Mouse (Mus musculus) lung, embryonic 14.5 days (tissue): ENCODE results near the gene Vps18. TPM values are rescaled to one million over a fixed set of nuclear protein-coding genes. Genes with fewer than 3 reads are reported as not detected.
A peak's percentile ranks its signal among the peaks of the same experiment; 100 is the strongest.

Source experiments
- ATAC-seq: fragments of 200-750 bp; cut with Nextera tagmentation; 2 replicates; pipeline ENCODE4 v1.8.0; 2017; ENCODE audit warnings: mild to moderate bottlenecking, moderate TSS enrichment, moderate library complexity; ENCODE audit not compliant: insufficient read depth
- DNase-seq: peaks from one replicate; pipeline ENCODE4 v3.0.0-alpha.2; 2015
- H3K27ac ChIP-seq: fragments of 300-500 bp; sonication (generic); 2 replicates; pipeline ENCODE4 v1.5.1; 2014; ENCODE audit warnings: low read depth, mild to moderate bottlenecking, moderate library complexity
- H3K27me3 ChIP-seq: fragments of 300-500 bp; sonication (generic); 2 replicates; pipeline ENCODE4 v1.6.1; 2014; ENCODE audit warnings: low read length, control low read depth; ENCODE audit not compliant: insufficient read depth
- H3K36me3 ChIP-seq: fragments of 300-500 bp; sonication (generic); 2 replicates; pipeline ENCODE4 v1.6.1; 2014; ENCODE audit warnings: control low read depth; ENCODE audit not compliant: insufficient read depth
- H3K4me1 ChIP-seq: fragments of 300-500 bp; sonication (generic); 2 replicates; pipeline ENCODE4 v1.6.1; 2014; ENCODE audit warnings: antibody characterized with exemption, control low read depth; ENCODE audit not compliant: insufficient read depth
- H3K4me2 ChIP-seq: fragments of 300-500 bp; sonication (generic); 2 replicates; pipeline ENCODE4 v1.6.1; 2014; ENCODE audit warnings: mild to moderate bottlenecking
- H3K4me3 ChIP-seq: fragments of 300-500 bp; sonication (generic); 2 replicates; pipeline ENCODE4 v1.5.1; 2014; ENCODE audit warnings: low read depth, low read length
- H3K9ac ChIP-seq: fragments of 300-500 bp; sonication (generic); 2 replicates; pipeline ENCODE4 v1.6.1; 2014
- H3K9me3 ChIP-seq: fragments of 300-500 bp; sonication (generic); 2 replicates; pipeline ENCODE4 v1.6.1; 2016; ENCODE audit warnings: low read depth, low read length, control low read depth
- CTCF ChIP-seq: IDR thresholded peaks from 2 replicates; pipeline ENCODE4 v1.5.1; 2016; ENCODE audit warnings: antibody characterized with exemption, low read depth
- WGBS: fragments of 180-500 bp; shearing (Covaris S2); extraction: QIAGEN DNeasy Blood & Tissue Kit; methylation state at CpG from one replicate; pipeline ENCODE4 v1.1.7; 2014; 5-methylcytosine and 5-hydroxymethylcytosine counted together
- polyA plus RNA-seq: library from polyadenylated mRNA; unstranded; fragments of >200 nt; fragmentation: Nextera tagmentation; extraction: Ambion mirVana; gene quantifications from 2 replicates; pipeline ENCODE4 v1.2.1, GENCODE M21; 2014

Vps18 gene
- polyA plus RNA-seq, 1 experiment from 2014 or later: 17.5 TPM

DNA sequence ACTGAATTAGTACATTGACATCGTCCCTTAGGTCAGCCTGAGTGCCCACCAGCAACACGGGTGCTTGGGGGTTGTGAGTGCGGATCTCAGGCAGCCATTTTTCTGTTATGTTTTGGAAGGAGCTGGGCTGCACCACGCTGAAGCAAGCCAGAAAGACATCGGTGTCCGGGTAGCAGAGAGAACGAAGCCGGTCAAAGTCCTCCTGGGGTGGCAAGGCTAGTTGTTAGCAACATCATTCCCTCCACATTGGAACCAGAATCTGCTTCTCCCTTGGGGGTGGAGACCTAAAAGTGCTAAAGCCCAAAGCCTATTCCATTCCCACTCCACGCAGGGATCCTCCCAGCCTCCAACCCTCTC is 18.3 kb upstream of the Vps18 start:
- H3K27me3 ChIP-seq: no peaks in the 10 kb centered on the region
- no peak for TF ChIP-seq CTCF
- H3K9ac ChIP-seq: no peak overlapping the region; the same call in 1 of the 2 replicates
- peak overlapping the region; percentile 99 for H3K4me2 ChIP-seq
- WGBS: 56% methylated on average over 9 of the region's 9 CpGs
- no peaks in the 10 kb centered on the region for H3K9me3 ChIP-seq
- no peaks in the 10 kb centered on the region for H3K36me3 ChIP-seq
- peak overlapping the region; percentile 51; the same call in 1 of the 2 replicates for H3K4me3 ChIP-seq
- H3K4me1 ChIP-seq: no peaks in the 10 kb centered on the region
- DNase-seq (no peak), ATAC-seq (no peak)
- no peak overlapping the region for H3K27ac ChIP-seq

DNA sequence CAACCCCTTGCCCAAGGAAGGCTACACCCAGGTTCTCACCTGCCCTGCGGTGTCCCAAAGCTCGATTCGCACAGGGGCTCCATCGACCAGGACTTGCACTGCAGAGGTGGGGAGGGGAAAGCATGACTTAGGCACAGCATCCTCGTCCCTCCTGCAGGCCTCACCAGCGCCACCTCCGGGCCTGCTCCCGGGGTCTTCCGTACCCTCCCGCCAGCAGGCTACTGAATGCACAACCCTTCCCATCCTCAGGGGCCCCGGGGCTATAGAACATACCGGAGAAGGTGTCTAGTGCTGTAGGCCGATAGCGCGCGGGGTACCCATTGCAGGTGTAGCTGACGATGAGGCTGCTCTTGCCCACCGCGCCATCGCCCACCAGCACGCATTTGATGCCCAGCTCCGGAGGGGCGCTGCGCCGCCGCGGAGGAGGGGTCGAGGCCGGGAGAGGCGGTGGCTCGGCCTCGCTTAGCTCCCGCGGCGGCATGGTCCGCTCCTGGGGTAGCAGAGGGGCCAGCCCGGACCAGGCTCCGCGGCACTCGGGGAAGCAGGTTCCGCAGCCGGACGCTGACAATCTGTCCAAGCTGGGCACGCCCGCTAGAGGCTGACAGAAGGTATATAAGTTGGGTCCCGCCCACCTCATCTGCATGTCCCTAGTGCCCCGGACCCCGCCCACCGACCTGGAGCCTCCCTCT is 17.8 kb upstream of the Vps18 start, which contains the start of gene Rhov:
Rhov (minus strand) TSS at position 630 of the 689 bp plus-strand sequence.
- no peaks in the 10 kb centered on the region for H3K27me3 ChIP-seq
- ATAC-seq: peak; percentile 86
- under 1% methylated on average over 49 of the region's 49 CpGs for WGBS

DNA sequence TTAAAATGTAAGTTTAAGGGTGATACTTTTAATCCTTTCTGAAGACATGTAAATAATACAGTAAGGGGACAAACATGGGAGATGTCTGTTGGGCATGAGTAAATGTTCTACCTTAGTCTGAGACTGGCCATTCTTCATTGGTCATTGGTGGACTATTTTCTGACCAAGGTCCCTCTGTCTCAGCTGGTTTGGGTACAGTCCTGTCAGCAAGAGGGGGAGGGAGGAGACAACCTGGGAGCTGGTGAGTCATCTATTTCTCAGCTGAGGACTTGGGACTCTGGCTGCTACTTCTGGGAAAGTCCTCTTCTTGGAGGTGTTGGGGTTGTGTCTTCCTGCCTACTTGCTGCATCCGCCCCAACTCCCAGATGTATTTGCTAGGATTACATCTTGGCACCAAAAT is 14.4 kb upstream of the Vps18 start:
- H3K4me1 ChIP-seq: no peaks in the 10 kb centered on the region
- H3K27me3 ChIP-seq: no peaks in the 10 kb centered on the region
- no peak overlapping the region for H3K27ac ChIP-seq
- no peak overlapping the region for H3K4me2 ChIP-seq
- no peak overlapping the region for H3K4me3 ChIP-seq
- TF ChIP-seq CTCF: no peak
- DNase-seq (no peak), ATAC-seq (no peak)
- WGBS: 70% methylated on average over 1 of the region's 1 CpGs
- no peaks in the 10 kb centered on the region for H3K36me3 ChIP-seq
- H3K9me3 ChIP-seq: no peaks in the 10 kb centered on the region
- H3K9ac ChIP-seq: no peak overlapping the region

More for the DNA sequence above, 17.8 kb upstream of the Vps18 start, which contains the start of gene Rhov:
- peak; percentile 81 for DNase-seq
- H3K27ac ChIP-seq: no peak within 1 kb of the TSS
- H3K4me1 ChIP-seq: no peaks in the 10 kb centered on the region
- peak; percentile 47 for TF ChIP-seq CTCF
- peak within 1 kb of the TSS; percentile 99 for H3K4me2 ChIP-seq
- no peaks in the 10 kb centered on the region for H3K36me3 ChIP-seq
- H3K4me3 ChIP-seq: peak within 1 kb of the TSS; percentile 51
- no peaks in the 10 kb centered on the region for H3K9me3 ChIP-seq
- peak within 1 kb of the TSS; percentile 44 for H3K9ac ChIP-seq

DNA sequence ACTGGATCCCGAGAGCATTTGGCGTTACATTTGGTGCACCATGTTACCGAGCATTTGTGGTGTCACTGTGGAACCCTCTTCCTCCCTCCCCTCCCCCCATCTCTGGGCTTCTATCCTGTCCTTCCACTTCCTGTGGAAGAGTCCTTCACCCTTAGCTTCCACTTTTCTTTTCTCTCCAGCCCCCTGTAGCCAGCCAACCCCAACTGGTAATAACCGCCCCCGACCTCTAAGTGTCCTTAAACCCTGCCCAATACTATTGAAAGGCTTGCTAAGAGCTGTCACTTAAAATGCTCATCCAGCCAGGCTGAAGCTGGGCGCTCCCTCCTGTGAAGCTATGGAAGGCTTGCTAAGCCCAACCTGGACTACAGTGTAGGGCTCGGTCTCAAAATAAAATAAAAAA is 11.6 kb upstream of the Vps18 start:
- no peak overlapping the region for H3K4me3 ChIP-seq
- no peak overlapping the region for H3K4me2 ChIP-seq
- no peaks in the 10 kb centered on the region for H3K4me1 ChIP-seq
- TF ChIP-seq CTCF: no peak
- no peak overlapping the region for H3K9ac ChIP-seq
- H3K9me3 ChIP-seq: no peaks in the 10 kb centered on the region
- no peaks in the 10 kb centered on the region for H3K27me3 ChIP-seq
- ATAC-seq: no peak
- WGBS: 78% methylated on average over 7 of the region's 7 CpGs
- no peaks in the 10 kb centered on the region for H3K36me3 ChIP-seq
- DNase-seq: no peak
- no peak overlapping the region for H3K27ac ChIP-seq

DNA sequence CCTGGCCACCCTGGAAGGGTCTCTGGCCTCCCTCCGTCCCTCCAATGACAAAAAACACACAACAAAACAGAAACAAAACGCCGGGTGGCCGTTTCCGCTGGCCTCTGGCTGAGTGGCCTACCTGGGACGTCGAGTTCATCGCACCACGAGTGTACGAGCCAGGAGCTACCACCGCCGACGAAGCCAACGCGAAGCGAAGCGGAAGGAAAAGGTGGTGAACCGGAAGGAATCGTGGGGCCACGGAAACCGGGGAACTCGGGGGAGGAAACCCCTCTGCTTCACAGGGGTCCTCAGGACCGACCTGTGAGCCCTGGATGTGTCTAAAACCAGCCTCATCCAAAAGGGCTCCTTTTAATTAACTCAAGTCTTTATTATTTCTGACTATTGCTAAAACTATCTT is 10.7 kb upstream of the Vps18 start:
- no peak overlapping the region for H3K9ac ChIP-seq
- H3K4me3 ChIP-seq: no peak overlapping the region
- no peak overlapping the region for H3K4me2 ChIP-seq
- no peaks in the 10 kb centered on the region for H3K4me1 ChIP-seq
- no peaks in the 10 kb centered on the region for H3K36me3 ChIP-seq
- no peak for TF ChIP-seq CTCF
- ATAC-seq: no peak
- WGBS: 85% methylated on average over 23 of the region's 23 CpGs
- H3K27me3 ChIP-seq: no peaks in the 10 kb centered on the region
- H3K9me3 ChIP-seq: no peaks in the 10 kb centered on the region
- DNase-seq: no peak
- no peak overlapping the region for H3K27ac ChIP-seq

DNA sequence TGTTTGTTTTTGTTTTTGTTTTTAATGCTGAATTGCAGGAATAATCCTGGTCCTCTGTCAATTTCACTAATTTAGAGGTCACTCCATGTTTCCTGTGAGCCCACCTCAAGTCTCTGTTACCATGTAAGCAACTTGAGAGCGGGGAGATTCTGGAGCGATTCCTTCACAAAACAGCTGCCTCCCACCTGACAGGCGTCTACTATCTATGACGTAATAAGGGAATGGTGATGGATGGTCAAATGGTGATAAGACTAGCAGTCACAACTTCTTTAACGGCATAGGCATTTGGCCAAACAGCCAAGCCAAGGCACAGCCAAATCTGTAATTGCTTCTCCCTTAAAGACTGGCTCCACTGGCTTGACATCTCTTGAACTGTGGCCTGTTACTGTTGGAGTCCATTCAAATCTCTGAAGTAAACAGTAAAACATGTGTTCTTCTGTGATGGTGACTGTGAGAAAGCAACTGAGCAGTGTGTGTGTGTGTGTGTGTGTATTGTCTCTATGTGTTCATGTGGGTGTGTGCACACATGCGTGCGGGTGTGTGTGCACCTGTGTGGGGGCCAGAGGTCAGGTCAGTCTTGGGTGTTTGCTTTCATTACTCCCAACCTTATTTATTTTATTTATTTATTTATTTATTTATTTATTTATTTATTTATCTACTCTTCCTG is 6.5 kb upstream of the Vps18 start:
- no peak overlapping the region for H3K4me3 ChIP-seq
- ATAC-seq (peak; percentile 72), DNase-seq (peak; percentile 75)
- no peak overlapping the region for H3K27ac ChIP-seq
- H3K36me3 ChIP-seq: no peaks in the 10 kb centered on the region
- H3K4me2 ChIP-seq: no peak overlapping the region
- H3K4me1 ChIP-seq: no peaks in the 10 kb centered on the region
- no peaks in the 10 kb centered on the region for H3K9me3 ChIP-seq
- 55% methylated on average over 7 of the region's 7 CpGs for WGBS
- H3K9ac ChIP-seq: no peak overlapping the region
- no peaks in the 10 kb centered on the region for H3K27me3 ChIP-seq
- no peak for TF ChIP-seq CTCF

DNA sequence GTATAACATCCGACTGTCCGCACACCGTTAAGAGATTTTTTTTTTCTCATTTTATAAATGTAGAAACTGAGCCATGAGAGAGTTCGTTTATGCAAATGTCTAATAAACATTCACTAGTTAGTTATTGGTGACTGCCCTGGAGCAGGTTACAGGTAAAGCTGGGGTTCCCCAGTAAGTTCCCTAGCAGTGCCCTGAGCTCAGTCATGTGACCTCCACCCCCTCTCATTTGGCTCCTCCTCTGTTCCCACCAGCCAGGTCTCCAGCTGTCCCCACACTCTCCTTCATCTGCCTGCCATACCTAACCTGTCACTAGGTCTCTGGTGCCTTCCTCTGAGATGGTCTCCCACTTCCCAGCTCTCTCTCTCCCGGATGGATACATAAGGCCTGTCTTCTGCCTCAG is 1.2 kb upstream of the Vps18 start:
- H3K9me3 ChIP-seq: no peaks in the 10 kb centered on the region
- H3K36me3 ChIP-seq: peaks cover 18% of the 10 kb centered on the region
- H3K27me3 ChIP-seq: no peaks in the 10 kb centered on the region
- H3K27ac ChIP-seq: no peak overlapping the region
- ATAC-seq: no peak
- no peak for TF ChIP-seq CTCF
- DNase-seq: no peak
- 0 out of 2 replicates have a peak, but pooled peaks cover 9% of the 10 kb centered on the region for H3K4me1 ChIP-seq
- H3K4me3 ChIP-seq: no peak overlapping the region
- no peak overlapping the region for H3K4me2 ChIP-seq
- H3K9ac ChIP-seq: no peak overlapping the region; the same call in 1 of the 2 replicates
- 84% methylated on average over 5 of the region's 5 CpGs for WGBS
